Mouse (Mus musculus) E14TG2a.4 (cell line): ENCODE data around the gene Ascc2.

Experiments used
- H3K27me3 ChIP-seq: 2 replicates; pipeline ENCODE4 v1.6.1; 2014; ENCODE audit warnings: low read length, control low read depth; ENCODE audit not compliant: insufficient read depth
- H3K36me3 ChIP-seq: 2 replicates; pipeline ENCODE4 v1.6.1; 2014; ENCODE audit warnings: low read length, control low read depth; ENCODE audit not compliant: insufficient read depth
- H3K4me1 ChIP-seq: replicated peaks from 2 replicates; pipeline ENCODE4 v1.6.1; 2014; ENCODE audit warnings: low read depth, low read length, control low read depth
- H3K4me3 ChIP-seq: replicated peaks from 2 replicates; pipeline ENCODE4 v1.5.1; 2014; ENCODE audit warnings: mild to moderate bottlenecking, low read length
- H3K9me3 ChIP-seq: 2 replicates; pipeline ENCODE4 v1.6.1; 2014; ENCODE audit warnings: low read length, control low read depth
- CTCF ChIP-seq: conservative IDR thresholded peaks from 2 replicates; pipeline ENCODE4 v1.5.1; 2014; ENCODE audit warnings: low read length
- NANOG ChIP-seq: IDR thresholded peaks from 2 replicates; pipeline ENCODE4 v1.6.1; 2014; ENCODE audit warnings: borderline replicate concordance, low read length, mixed read lengths
- POU5F1 ChIP-seq: IDR thresholded peaks from 2 replicates; pipeline ENCODE4 v1.6.1; 2014; ENCODE audit warnings: low read length, borderline replicate concordance

The Ascc2 gene

DNA sequence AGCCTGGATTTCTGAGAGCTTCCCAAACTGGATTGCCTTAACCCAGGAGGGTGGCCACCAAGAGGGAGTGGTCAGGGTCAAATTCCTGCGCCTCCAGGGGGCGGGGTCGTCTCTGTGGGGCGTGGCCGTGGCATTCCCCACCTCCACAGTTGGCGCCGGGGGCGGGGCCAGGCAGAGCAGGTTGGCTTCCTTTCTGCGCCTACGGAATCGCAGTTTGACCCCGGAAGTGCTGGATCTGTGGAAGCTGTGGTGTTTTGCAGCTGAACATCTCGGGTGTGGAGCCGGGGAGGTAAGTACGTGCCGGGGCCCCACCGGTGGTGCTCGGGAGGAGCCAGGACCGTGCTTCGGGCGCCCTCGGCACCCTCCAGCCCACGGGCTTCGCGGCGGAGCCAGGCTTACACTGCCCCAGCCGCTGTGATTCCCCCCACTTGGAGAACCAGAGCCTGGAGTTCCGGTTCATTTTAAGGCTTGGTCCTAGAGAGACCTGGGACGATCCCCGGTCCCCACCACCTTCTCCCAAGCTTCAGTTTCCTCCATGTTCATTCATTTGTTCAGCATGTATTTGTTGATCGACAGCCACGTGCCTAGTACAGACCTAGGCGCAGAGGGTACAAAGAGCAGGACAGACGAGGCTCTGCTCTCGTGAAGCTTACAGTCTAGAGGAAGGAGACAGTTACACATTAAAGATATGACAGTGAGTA lies at the start of gene Ascc2:
Gene Ascc2, plus strand, starts transcription at position 214 of the 701 bp plus-strand sequence.
- Histone ChIP-seq H3K9me3 (no peaks in the 10 kb centered on the region), H3K27me3 (peaks cover 12% of the 10 kb centered on the region), H3K4me1 (peaks cover 51% of the 10 kb centered on the region), H3K36me3 (peaks cover 36% of the 10 kb centered on the region), H3K4me3 (peak within 1 kb of the TSS; percentile 97)
- TF ChIP-seq CTCF (no peak), NANOG (no peak), POU5F1 (no peak)

DNA sequence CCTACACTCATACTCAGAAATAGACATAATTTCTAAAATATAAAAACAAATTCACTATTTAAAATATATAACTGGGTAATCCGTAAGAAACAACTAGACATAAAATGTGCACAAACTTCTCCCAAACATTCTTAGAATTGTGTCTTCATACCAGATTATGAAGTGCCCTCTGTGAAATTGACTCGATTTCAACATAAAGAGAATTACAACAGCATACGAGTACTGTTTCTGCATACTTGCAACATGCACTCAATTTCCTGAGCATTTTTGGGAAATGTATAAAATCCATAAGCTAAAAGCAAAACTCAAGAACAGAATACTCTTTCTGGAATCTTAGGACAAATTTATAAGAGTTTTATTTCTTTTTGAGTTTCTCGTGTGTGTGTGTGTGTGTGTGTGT lies 45.7 kb upstream of the Ascc2 start:
- H3K27me3 ChIP-seq, result no peaks in the 10 kb centered on the region
- TF ChIP-seq CTCF (no peak), POU5F1 (no peak), NANOG (no peak)

DNA sequence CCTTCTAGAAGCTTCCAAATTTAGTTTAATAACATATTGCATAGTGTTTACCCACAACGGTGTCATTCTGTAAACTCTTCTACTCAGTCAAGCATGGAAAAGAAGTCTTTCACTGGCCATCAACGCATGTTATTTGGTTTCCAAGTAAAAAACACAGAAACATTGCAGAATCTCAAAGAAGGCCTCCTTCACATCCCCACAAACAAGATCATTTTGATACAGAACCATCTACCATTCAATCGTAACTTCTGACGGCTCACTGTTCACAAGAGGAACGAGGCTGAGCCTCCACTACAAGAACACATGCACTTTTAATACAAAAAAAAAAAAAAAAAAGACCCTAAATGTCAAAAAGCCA lies 44.1 kb upstream of the Ascc2 start:
- Histone ChIP-seq H3K9me3 (no peaks in the 10 kb centered on the region), H3K4me3 (peak overlapping the region; percentile 96), H3K36me3 (no peaks in the 10 kb centered on the region), H3K4me1 (peaks cover 24% of the 10 kb centered on the region), H3K27me3 (no peaks in the 10 kb centered on the region)
- TF ChIP-seq CTCF, result no peak
- no peak for TF ChIP-seq NANOG
- no peak for TF ChIP-seq POU5F1

More for the DNA sequence above, 45.7 kb upstream of the Ascc2 start:
- no peak overlapping the region for H3K4me3 ChIP-seq
- H3K9me3 ChIP-seq, result no peaks in the 10 kb centered on the region
- H3K4me1 ChIP-seq, result peaks cover 24% of the 10 kb centered on the region
- H3K36me3 ChIP-seq, result peaks cover 6% of the 10 kb centered on the region; the same call in 1 of the 2 replicates

DNA sequence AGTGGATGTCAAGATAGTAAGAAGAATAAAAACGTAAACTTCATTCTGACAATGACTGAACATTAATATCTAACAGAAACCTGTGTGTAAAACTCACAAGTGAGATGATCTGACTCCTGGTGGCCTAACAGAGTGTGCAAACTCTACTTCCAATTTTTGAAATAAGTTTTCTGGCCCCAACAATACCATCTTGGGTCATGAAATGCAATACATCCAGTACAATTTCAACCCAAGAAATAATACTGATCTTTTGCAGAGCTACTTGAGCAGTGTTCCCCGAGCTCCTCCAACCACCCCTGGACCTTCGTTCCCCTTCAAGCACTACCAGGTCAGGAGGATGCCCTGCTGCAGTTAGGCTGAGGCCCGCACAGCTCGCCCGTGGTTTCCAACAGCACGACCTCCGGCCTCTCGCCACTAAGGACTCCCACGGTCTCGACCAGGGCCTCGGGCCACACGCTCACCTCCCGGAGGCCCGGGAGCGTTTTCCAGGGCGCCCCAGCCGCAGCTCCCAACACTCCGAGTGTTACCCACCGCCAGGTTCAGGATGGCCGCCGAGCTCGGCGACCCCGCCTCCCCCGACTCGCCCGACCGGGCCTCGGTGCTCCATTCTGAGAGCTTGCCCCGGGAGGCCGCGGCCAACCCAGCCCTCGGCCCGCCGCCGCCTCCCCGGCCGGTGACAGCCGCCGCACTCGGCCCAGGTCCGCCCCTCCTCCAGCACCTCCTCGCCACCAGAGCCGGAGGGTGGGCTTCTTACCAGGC lies 43.5 kb upstream of the Ascc2 start:
- Histone ChIP-seq H3K27me3 (no peaks in the 10 kb centered on the region), H3K4me1 (peaks cover 24% of the 10 kb centered on the region), H3K36me3 (no peaks in the 10 kb centered on the region), H3K4me3 (peak overlapping the region; percentile 96), H3K9me3 (no peaks in the 10 kb centered on the region)
- TF ChIP-seq POU5F1, result no peak

DNA sequence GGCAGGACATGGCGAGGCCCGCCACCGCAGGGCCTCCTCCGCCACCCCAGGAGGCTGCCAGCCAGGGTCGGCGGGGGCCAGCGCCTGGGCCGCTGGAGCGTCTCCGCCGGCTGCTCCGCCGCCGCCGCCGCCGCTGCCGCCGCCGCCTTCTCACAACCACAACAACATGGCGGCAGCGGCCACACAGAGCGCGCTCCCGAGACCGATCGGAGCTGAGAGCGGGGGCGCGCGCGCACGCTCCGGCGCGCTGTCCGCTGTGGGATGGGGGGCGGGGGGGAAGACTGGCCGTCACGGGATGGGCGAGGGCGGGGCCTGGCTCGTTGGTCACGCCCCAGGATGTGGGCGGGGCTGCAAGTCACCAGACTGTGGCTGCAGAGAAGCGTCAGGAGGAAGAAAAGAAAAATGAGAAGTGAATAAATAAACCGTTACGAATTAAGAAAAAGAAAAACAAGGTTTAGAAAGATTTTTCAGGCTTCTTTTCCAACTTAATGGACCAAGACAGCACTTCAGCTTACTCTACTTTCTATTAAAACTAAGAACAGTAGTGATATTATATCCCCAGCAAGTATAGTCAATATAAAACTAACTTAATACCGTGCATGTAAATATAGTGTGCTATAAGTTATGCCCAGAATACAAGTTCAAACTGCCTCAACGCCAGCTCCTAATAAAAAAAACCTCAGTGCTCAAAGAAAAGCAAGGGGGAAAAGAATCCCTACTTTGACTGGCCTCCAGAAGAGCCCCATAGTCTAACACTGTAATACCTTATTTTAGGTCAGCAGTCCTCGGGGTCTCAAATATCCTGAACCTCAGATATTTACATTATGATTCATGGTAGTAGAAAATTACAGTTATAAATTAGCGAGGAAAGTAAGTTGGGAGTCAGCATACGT lies 42.7 kb upstream of the Ascc2 start, which contains the start of gene Mtmr3:
Gene Mtmr3, minus strand, starts transcription at position 256 of the 893 bp plus-strand sequence.
- TF ChIP-seq CTCF (no peak), POU5F1 (no peak), NANOG (no peak)
- H3K36me3 ChIP-seq, result no peaks in the 10 kb centered on the region
- H3K4me3 ChIP-seq, result peak within 1 kb of the TSS; percentile 96

GRCm38 (mm10) chr11:4598411-4598810 lies 39.1 kb upstream of the Ascc2 start:
- H3K36me3 ChIP-seq, result no peaks in the 10 kb centered on the region
- no peaks in the 10 kb centered on the region for H3K9me3 ChIP-seq
- TF ChIP-seq CTCF (no peak), POU5F1 (no peak), NANOG (no peak)
- H3K4me3 ChIP-seq, result no peak overlapping the region
- peaks cover 21% of the 10 kb centered on the region for H3K4me1 ChIP-seq
- no peaks in the 10 kb centered on the region for H3K27me3 ChIP-seq

More for the DNA sequence above, 42.7 kb upstream of the Ascc2 start, which contains the start of gene Mtmr3:
- peaks cover 24% of the 10 kb centered on the region for H3K4me1 ChIP-seq
- no peaks in the 10 kb centered on the region for H3K27me3 ChIP-seq
- H3K9me3 ChIP-seq, result no peaks in the 10 kb centered on the region

- Histone ChIP-seq H3K36me3 (no peaks in the 10 kb centered on the region), H3K4me3 (no peak overlapping the region), H3K9me3 (no peaks in the 10 kb centered on the region), H3K27me3 (no peaks in the 10 kb centered on the region), H3K4me1 (peaks cover 21% of the 10 kb centered on the region)
- TF ChIP-seq NANOG (no peak), POU5F1 (no peak), CTCF (no peak)
Measured at GRCm38 (mm10) chr11:4599916-4600315, 37.6 kb upstream of the Ascc2 start.

GRCm38 (mm10) chr11:4601890-4602289 lies 35.7 kb upstream of the Ascc2 start:
- no peak for TF ChIP-seq CTCF
- no peak overlapping the region for H3K4me3 ChIP-seq
- H3K27me3 ChIP-seq, result no peaks in the 10 kb centered on the region
- no peaks in the 10 kb centered on the region for H3K36me3 ChIP-seq
- no peaks in the 10 kb centered on the region for H3K9me3 ChIP-seq
- peaks cover 19% of the 10 kb centered on the region for H3K4me1 ChIP-seq
